Mouse (Mus musculus) retina, embryonic 14.5 days (tissue): ENCODE measurements around the gene Rnf17.

Experiments used
- DNase-seq: peaks from one replicate; pipeline ENCODE4 v3.0.0-alpha.2; 2015; ENCODE audit warnings: low spot score

Rnf17 gene

DNA sequence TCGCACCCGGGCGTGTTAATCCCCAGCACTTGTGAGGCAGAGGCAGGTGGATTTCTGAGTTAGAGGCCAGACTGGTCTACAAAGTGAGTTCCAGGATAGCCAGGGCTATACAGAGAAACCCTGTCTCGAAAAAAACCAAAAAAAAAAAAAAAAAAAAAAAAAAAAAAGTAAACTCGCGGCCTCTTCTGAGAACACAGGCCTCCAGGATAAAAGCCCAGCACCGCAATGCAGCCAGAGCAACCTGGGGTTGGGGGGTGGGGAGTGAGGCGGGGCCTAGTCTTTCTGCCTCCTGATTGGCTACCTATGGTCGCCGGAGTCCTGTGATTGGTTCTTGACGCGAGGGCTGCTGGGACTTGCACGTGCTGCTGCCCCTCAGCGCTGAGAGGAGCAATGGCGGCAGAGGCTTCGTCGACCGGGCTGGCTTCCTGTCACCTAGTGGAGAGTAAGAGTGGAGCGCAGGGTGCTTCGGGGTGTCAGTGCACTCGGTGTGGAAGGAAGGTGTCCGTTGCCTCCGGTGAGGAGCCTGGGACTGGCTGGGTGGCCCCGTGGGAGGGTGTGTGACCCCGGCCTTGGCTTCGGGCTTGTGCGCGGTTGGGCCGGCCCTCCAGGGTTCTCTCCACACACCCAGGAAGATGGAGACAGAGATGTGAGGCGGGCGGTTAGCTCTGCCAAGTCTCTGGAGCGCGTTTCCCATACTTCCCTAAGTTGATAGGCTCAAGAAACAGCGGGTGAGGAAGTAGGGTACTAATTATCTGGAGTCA is at the start of gene Rnf17:
TSS of gene Rnf17 (plus strand) at position 271 of the 761 bp plus-strand sequence.
- DNase-seq: no peak

DNA sequence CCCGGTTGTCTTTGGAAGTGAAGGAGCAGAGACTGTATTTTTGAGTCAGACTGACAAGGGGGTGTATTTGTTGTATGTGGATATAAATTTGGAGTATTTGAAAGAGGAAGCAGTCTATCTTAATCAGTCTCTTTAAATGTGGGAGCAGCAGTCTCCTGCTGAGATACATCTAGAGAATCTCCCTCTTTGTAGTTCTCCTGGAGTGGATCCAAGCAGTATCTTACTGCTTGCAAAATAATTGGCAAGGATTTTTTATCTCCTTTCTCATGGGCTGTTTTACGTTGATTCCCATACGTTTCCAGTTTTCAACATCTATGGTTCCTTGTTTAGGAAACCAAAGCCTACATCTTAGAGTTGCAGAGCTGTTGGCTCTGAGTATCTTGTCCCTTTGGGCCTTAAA is 47.6 kb upstream of the Rnf17 start:
- DNase-seq: no peak

DNA sequence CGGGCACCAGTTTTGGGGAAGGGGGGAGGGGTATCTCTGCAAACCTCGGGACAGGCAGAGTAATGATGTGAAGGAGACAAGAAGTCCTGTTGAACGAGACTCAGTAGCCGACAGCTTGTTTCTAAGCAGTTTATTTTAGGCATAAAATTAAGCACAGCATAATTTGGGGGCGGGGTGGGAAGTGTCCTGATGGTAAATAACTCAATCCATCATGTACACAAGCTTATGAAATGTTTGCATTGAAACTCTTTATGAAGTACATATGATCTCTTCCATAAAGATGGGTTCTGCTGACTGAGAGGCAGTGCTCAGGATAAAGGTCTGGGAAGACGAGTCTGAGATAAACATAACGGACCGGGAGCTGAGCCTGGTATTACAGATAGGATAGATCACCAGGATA is 47.0 kb upstream of the Rnf17 start:
- DNase-seq: no peak

DNA sequence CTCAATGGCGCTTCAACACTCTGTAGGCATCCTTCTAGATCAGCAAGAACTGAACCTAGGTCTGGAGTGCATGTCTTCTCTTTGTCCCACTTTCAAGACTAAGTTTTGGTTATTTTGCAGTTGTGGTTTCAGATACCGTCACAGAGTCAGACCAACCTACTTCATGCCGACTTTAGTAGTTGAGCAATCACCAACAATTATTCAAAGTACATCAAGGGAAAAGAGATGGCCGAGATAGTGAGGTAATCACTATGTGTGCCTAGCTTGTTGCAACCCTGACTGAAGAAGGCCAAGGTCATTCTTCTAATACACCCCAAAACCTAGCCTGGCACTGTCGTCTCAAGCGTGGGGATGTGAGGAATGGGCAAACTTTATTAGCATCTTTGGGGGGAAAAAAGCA is 46.2 kb upstream of the Rnf17 start:
- no peak for DNase-seq

DNA sequence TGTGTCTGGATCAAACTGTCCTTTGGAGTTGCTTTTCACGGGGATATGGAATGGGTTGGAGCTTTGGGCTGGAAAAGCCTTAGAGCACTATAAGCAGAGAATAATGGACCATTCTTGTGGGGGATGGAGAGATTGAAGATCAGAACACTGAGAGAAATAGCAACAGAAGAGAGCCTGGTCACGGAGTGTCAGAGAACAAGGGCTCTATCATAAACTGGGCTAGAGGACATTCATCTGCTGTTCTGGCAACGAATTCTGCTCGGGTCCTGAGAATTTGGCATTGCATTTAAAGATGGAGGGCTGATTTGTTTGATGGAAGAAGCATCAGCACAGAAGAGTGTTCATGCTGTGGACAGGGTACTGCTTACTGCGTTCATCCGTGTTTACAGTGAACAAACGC is 44.0 kb upstream of the Rnf17 start:
- no peak for DNase-seq

DNA sequence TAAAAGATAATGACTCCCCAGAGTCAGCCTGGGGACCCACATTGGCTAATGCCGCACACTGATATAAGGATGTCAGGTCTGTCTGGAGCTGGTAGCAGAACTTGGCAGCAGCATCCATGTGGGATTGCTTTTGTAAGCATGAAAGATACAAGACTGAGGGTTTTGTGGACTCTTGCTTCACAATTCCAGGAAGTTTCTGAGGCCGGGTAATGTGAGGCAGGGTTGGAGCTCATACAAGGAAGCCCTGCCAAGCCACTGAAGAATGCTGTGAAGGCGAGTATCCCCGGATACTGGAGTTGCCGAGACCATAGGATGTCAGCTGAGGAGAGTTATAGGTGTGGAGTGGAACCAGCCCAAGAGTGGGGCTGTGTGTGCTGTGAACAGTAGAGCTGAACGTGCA is 43.2 kb upstream of the Rnf17 start:
- no peak for DNase-seq

DNA sequence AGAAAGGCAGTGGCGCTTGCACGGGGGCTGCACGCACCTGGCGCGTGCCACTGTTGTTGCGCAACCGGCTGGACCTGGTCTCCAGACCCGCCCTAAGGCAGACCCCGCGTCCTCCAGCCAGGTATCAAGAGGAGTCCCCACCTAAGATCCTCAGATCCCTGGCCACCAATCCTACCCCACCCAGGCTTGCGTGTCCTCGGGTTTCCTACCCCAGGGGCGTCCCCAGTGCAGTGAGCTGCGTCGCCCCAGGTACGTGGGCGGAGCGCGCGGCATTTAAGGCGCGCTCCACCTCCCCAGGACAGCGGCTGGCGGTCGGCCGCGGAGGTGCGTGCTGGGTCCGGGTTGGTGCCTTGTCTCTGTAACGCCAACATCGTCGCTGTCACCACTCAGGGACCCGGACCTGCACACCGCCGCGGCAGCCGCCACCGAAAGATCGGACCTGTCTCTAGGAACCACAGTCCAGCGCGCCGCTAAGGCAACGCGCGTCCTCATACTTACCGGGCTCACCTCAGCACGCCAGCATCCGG is 37.6 kb upstream of the Rnf17 start, which contains the start of gene Atp12a:
TSS of gene Atp12a (plus strand) at position 358 of the 527 bp plus-strand sequence.
- peak; percentile 7 for DNase-seq

DNA sequence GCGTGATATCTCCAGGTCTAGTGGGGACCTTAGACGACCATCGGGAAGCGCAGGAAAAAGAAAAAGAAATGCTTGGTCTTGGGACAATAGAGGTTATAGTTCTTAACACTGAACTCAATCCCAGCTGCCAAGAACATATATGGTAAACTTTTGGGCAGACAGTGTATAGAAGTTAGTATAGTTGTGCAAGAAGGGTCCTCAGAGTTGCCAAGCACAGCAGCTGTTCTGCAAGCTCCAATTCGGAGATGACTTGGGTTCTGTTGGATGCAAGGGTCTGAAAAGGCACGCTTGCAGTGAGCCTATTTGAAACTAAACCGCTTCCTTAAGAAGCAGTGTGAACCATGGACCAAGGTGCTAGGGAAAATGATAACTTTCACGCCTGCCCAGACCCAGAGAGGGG is 37.1 kb upstream of the Rnf17 start:
- DNase-seq: no peak

DNA sequence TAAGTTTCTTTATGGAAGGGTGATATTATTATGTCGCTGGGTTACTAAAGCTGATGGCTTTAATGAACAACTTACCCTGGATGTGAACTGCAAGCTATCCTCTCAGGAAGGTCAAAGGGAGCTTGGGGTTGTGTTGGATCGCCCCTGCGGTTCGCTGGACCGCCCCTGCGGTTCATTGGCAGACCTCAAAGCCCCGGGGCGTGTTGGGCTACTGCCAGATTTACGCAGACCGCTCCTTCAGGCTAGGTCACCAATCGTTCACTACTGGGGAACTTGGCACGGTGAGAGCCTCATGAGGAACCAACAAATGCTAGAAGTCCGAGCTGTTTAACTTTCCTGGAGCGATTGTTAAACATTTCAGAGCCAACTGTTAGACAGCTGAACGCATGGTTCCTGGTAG is 35.7 kb upstream of the Rnf17 start:
- DNase-seq: no peak

DNA sequence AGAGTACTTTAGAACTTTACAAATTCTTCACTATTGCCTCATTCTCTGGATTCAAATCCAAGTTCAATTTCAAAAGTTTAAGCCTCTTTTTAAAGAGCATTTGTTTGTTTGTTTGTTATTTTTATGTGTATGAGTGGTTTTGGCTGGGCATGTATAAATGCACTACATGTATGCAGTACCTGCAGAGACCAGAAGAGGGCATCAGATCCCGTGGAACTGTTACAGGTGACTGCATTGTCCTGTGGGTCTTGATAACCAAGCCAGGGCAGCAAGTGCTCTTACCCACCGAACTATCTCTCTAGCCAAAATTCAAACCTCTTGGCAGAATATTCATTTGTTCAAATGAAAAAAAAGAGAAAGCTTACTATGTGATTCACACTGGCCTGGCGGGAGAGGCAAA is 33.5 kb upstream of the Rnf17 start:
- peak; percentile 47 for DNase-seq

DNA sequence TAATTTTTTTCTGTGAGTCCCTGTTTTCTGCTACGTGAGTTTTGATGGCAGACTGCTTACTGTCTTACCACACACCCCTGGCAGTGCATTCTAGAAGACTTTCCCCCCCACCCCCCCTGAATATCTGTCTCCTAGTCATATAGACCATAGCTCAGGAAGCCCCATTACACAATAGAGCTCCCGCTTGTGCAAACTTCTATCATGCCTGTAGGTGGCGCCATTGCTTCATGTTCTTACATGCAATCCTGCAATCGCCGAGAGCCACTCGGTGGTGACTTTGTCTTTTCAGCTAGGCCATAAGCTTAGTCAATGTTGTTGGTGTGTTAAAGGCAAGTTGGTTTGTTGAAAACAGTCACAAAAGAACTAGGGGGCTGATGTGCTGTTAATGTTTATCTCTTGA is 26.6 kb upstream of the Rnf17 start:
- peak; percentile 96 for DNase-seq

DNA sequence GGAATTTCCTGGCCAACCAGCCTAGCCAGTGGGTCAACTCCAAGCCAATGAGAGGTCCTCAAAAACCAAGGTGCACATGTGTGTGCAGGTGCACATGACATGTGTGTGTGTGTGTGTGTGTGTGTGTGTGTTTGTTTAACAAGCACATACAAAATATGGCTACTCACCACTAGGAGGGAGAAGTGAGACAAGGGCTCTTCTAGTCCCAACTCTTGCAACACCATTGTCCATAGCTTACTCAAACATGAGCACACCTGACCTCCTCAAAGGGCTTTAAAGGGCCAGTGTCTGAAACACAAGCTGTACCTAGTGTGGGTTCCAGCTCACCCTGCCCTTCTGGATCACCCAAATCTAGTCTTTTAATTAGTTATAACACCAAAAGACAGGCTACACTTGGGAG is 24.6 kb upstream of the Rnf17 start:
- DNase-seq: no peak

DNA sequence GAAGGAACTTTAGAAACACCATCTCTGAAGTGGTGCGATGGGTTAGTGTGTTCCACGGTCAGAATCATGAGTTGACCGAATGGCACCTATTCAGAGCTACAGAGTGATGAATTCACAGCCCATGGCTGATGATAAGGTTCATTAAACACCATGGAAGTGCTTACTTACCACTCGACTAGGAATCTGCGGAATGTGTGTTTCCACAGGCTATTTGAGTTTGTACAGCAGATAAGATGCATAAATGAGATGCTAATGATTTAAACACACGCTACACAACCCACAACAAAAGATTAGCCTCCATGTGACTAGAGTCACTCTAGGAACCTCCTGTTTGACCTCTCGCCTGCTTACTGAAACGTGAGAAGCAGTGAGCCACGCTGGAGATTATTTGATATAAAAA is 23.0 kb upstream of the Rnf17 start:
- DNase-seq: no peak

DNA sequence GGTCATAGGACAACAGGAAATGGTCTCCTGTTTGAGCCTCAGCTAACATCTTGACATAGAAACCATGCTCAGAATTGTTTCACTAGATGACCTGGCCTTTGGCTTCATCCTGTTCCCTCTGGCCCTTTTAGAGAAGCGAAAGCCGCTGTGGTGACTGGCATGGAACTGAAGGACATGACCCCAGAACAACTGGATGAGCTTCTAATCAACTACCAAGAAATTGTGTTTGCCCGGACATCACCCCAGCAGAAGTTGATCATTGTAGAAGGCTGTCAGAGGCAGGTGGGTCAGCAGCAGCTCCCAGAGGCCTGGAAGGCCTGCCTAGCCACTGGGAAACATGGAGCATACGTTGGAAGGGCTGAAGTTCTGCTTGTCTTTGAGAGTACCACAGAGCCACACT is 20.0 kb upstream of the Rnf17 start:
- DNase-seq: no peak

DNA sequence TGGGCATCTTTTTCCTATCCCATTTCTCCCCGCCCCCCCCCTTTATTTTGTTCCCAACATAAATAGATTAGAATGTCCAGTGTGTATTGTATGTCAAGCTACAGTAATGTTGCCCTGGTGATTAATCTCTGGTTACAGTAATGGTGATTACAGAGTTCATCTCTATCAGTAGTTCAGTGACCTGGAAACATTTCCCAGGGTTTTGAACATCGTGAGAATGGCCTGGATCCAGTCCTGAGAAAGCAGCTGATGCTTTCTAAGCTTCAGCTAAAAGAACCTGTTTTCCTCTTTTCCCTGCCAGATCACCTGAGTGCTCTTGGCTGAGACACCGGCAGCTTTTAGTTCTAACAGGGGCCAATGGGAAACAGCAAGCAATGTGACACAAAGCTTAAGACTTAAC is 12.1 kb upstream of the Rnf17 start:
- DNase-seq: peak; percentile 84

DNA sequence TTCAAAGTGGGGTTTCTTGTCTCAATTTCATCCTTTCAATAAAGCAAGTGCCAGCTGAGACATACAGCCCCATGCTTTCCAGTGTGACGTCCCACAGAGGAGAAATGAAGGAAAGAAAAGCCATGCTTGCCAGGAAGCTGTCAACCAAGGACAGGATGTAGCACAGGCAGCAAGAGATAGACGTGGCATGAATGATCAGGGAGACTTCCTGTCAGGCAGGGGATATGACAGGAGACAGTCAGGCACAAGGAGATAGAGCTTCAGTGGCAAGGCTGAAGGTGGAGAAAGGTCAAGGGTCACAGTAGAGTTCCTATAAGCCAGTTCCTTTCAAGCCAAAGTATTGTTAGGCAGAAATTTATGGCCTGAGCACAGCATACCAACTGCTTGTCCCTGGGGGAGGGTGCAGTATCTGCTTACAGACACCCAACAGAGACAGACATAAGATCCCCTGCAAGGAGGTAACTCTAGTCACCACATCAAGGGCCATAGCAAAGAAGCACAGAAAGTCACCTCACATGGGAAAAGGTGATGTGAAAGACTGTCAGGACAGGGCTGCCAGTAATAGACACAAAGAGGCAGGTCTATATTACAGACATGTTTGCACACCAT is 8.6 kb upstream of the Rnf17 start:
- no peak for DNase-seq

DNA sequence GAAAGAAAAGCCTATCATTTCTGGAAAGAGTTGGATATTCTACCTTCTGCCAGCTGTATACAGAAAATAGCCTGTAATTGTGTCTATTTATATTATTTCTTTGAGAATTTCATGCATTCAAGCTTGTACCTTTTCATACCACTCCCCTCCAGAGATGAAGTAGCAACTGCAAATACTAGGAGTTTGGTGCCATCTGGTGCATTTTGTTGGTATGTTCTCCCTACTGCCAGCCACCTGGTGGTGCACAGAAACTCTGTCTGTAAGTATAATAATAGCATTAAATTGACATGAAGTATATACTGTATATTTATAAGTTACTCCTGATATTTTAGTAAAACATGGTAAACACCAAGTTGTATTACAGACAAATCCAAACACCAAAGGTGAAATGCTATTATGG is 4.4 kb upstream of the Rnf17 start:
- peak; percentile 76 for DNase-seq

DNA sequence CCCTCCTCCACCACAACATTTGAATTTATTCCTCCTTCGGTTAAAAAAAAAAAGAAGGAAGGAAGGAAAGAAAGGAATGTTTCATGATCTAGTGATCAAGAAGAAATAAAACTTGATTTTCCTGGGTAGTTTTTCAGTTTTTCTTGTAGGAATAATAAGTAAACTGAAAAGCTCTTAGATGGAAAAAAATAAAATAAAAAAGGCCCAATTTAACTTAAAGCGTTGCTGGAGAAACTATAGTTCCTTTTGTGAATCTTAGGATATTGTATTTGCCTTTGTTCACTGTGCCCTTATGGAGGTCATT is 643 bp downstream of the Rnf17 start:
- DNase-seq: no peak

DNA sequence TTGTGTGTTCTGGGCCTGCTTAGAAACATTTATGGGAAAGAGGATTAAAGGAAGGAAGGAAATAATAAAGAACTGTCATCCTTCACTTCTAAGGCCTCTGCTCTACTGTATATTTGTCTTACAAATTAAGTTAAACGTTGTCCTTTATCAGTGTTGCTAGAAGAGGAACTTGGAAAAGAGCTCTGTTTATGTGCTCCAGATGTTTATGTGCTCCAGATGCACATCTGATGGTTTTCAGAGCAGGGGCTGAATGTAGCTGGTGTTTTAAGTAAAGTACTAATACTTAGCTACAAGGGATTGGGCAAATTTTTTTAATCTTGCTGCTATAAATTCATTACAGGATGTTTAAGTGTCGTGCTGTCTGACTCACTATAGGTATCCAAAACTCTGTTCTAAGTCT is 59.7 kb downstream of the Rnf17 start:
- no peak for DNase-seq

DNA sequence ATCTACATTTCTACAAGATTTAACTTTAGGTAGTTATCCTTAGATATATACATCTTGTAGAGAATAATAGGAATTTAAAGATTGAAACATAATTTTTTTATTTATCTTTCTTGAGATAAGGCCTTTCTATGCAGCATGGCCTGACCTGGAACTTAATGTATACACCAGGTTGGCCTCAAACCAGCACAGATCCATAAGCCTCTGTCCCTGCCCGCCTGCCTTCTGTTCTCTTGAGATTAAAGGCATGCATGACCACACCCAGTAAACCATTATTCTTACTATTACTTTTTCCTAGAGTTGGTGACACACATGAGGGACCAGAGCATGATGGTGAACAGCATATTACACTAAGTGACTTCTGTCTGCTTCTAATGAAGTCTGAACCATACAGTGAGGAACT is 60.3 kb downstream of the Rnf17 start:
- no peak for DNase-seq

DNA sequence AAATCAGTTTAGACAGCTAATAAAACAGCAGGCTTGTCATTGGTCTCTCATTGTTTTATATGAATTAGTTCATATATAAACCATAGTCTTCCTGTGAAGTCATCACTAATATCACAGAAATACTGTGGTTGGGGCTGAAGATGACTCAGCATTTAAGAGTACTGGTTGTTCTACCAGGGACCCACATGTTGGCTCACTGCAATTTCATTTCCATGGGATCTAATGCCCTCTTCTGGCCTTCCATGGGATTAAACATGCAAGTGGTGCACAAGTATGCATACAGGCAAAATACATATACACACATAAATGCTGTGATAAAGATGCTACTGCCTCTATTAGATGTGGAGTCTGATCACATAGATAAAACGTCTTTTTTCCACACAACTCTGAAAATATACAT is 65.8 kb downstream of the Rnf17 start:
- peak; percentile 52 for DNase-seq

DNA sequence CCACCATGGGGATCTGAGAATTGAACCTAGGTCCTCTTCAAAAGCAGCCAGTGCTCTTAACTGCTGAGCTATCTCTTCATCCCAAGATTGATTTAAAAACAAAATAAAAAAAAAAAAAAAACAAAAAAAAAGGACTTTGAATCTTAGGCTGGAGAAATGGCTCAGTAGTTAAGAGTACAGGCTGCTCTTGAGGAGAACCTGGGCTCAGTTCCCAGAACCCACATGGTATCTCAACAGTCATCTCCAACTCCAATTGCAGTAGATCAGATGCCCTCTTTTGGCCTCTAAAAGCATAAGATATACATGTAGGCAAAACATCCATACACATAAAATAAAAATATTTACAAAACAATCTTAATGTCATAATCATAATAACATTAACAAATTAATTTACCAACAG is 87.4 kb downstream of the Rnf17 start:
- no peak for DNase-seq

DNA sequence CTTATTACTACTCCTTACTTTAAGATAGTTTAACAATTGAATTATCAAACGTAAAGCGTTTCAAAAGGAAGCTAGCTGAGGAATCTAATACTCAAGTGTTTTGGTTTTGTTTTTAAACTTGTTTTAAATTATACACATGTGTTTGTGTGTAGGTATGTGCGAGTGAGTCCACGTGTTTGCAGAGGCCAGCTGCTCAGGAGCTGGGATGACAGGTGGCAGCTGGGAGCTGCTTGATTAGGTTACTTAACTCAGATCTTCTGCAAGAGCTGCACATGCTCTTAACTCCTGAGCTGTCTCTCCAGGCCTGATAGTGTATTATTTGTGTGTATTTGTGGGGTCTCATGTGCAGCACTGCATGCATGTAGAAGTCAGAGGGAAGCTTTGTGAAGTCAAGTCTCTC is 100.0 kb downstream of the Rnf17 start:
- no peak for DNase-seq

DNA sequence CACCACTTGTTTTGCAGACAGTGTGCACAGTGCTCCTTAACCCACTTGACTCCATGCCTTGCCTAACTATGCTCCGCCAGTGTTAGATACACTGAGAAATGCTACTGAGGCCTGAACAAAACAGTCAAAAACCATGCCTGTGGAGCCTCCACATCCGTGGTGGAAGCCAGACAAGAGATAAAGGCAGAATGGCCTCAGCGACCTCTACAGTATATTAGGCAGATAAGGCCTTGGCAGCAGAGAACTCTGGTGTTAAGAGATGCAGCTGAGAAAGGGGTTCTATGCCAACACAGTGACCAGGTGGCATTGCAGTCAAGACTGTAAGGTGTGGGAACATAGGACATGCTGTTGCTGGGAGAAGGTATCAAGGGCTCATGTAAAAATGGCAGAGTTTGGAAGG is 104.4 kb downstream of the Rnf17 start:
- DNase-seq: no peak
